Mouse (Mus musculus) thymus, postnatal 25 days (tissue): ENCODE data around the gene Polr2a.
"Not testable (repeated sequence)": the region's sequence is repeated elsewhere in the genome, so short reads cannot be mapped to it uniquely, and the experiment has no call there.

Experiments used
- DNase-seq: peaks from one replicate; pipeline ENCODE4 v3.0.0; 2022

Polr2a gene

DNA sequence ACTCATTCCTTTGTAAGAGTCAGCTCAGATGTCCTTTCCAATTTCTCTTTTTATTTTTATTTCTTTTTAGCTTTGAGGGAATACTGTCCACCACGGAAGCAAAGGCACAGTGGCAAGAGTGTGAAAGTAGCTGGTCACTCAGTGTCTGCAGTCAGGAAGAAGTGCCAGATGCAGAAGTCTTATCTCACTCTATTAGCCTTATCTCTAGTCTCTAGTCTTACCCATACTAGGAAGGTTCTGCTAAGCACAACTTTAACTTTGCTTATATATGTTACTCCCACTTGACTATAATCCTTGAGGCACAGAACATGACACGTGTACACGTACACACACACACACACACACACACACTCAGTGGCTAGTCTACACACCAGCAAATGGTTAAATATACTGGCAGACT is 6.8 kb downstream of the Polr2a start:
- DNase-seq: no peak

DNA sequence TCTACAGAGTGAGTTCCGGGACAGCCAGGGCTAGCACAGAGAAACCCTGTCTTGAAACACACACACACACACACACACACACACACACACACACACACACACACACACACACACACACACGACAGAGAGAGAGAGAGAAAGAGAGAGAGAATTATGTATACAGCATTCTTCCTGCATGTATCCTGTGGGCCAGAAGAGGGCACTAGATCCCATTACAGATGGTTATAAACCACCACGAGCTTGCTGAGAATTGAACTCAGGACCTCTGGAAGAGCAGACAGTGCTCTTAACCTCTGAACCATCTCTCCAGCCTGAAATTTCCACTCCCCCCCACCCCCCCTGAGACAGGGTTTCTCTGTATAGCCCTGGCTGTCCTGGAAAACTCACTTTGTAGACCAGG is 27.0 kb downstream of the Polr2a start:
- DNase-seq: not testable (repeated sequence)

DNA sequence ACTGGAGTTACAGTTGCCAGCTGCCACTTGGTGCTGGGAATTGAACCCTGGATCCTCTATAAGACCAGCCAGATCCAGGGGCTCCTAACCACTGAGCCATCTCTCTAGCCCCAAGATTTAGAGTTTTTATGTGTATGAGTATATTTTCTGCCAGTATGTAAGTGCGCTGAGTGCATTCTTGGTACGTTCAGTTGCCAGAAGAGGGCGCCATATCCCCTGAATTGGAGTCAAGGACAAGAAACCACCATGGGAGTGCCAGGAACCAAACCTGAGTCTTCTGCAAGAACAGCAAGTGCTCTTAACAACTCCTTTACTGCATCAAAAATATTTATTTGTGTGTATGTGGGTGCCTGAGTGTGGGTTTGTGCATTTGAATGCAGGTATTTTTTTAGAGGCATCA is 29.4 kb downstream of the Polr2a start:
- DNase-seq: peak; percentile 76

DNA sequence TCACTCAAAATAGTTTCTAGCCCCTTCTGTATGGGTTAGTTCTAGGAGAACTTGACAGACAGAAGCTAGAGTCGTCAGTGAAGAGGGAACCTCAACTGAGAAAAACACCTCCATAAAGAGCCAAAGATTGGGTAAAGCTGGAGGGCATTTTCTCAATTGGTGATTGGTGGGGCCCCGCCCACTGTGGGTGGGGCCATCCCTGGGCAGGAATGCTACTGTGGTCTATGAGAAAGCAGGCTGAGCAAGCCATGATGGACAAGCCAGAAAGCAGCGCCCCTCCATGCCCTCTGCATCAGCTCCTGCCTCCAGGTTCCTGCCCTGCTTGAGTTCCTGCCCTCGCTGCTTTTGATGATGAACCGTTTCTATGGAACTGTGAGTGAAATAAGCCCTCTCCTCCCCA is 32.5 kb downstream of the Polr2a start:
- no peak for DNase-seq

DNA sequence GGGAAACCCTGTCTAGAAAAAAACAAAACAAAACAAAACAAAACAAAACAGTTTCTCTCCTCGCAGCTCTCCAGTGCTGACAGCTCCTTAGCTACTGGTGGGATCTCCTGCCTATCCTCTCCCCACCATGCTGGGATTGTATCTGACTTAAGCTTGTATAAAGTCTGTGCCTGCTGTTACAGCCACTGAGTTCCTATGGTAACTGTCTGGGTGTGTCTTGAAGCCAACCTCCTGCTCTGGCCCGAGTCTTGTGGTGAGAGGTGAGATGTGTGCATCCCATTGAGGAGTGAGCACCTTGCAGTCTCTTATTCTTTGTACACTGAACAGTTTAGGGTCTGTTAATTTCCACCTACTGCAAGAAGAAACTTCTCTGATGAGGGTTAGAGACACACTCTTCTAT is 35.4 kb downstream of the Polr2a start:
- DNase-seq: no peak

DNA sequence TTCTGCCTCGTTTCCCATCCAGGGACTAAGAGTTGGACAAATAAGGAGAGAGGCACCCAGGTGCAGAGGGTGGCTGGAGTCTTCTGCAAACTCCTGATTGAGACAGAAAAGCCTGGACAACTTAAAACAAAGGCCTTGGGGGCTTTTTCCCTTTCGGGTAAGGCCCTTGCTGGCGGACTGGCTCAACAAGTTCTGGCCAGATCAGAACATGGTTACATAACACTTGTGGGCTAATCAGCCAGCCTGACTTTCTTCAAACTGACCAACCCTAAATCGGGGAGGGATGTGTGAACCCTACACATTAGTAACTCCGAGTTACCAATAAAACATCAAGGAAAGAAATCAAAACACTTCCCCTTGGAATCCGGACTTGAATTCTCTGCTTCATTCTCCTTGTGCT is 37.6 kb downstream of the Polr2a start:
- no peak for DNase-seq

DNA sequence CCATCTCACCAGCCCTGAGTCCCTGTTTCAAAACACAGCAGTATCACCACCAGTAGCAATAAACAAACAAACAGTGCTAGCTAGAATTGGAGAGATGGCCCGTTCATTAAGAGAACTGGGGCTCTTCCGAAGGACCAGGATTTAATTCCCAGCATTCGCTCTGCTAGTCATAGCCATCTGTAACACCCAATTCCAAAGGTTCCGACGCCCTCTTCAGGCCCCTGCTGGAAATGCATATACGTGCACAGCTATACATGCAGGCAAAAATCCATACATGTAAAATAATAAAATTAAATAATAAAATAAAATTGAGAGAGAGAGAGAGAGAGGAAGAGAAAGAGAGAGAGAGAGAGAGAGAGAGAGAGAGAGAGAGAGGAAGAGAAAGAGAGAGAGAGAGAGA is 39.0 kb downstream of the Polr2a start:
- DNase-seq: no peak

DNA sequence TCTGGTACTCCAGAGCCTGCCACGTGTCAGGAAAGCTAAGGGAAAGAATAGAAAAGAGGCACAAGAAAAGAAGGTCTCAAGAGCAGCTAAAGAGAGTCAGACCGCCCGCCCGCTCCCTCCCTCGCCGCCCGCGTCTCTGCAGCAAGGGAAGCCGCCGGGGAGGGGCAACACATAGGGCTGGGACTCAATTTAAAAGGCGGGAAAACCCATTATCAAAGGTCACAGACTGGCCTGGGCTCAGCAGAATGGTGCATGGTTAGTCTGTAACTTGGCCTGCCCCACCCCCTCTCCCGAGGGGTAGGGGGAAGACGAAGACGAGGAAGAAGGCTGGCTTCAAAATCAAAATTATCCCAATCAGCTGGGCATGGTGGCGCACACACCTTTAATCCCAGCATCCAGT is 39.8 kb downstream of the Polr2a start:
- no peak for DNase-seq

DNA sequence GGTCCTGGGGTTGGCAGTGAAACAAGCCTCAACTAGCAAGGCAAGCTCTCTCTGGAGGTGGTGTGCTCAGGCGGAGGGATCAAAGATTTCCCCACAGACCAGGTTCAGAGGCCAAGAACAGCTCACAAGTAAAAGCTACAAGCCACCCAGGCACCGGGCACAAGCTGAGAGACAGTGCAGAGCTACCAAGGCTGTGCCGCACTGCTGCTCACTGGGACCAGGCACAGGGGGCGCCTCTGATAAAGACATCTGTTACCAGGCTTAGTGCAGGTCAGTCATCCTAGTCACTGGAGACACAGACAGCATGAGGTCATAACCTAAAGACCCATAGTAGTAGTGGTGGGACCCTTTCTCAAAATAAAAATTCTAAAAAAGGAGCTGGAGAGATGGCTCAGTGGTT is 41.5 kb downstream of the Polr2a start:
- no peak for DNase-seq

DNA sequence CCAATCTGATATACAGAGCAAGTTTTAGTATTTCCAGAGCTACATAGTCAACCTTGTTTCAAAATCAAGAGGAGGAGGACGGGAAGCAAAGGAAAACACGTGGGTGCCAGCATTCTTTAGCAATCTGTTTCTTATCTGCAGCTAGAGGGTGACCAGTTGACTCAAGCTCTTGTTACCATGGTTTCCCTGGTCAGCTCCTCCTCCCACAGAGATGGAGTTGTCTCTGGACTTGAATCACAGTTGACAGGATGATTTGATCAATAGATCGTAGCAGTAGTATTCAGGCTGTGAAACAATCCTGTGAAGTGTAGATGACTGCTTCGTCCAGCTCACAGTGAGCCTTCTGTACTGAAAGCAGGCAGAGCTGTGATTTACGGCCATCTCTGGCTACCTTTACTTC is 42.5 kb downstream of the Polr2a start:
- no peak for DNase-seq

DNA sequence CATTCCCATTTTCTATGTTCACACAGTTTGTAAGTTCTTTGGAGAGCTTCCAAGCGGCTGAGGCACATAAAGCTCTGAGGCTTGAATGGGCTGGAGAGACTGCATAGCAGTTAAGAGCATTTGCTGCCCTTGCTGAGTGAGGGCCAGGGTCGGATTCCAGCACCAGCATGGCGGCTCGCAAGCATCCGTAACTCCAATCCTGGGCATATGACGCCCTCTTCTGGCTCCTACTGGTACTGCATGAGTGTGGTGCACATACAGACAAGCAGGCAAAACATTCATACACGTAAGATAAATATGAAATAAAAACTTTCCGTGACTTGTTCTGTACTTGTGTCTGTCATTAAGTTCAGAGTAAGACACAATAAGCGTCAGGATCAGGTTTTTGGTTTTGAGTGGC is 43.0 kb downstream of the Polr2a start:
- DNase-seq: no peak

DNA sequence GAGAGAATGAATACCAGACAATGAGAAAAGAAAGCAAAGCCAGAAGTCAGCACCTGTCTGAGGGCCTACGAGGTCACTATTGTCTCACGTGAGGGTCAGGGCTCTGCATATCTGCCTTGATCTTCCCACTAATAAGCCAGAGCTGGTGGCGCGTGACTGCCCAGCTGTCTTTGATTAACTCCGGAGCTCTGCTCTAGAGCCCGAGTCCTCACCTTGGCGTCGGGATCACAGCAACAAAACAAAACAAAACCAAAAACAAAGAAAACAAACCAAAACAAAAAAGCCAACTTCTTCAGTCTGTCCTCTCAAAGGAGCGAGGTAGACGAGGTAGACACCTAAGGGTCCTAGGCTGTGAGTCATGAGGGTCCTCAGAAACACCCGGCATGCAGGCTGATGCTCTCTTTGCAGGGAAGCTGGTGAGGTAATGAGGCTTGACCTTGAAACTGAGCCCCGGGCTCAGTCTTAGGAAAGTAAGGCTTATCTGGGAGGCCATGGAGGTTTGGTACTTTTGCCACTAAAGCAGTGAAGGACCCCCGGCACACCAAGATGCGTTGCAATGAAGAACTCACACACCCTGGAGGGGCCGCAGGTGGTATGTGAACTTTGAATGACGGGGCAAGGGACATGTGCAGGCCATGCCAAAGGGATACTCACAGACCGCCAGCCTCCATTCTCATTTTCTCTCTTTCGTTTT is 43.7 kb downstream of the Polr2a start:
- no peak for DNase-seq

DNA sequence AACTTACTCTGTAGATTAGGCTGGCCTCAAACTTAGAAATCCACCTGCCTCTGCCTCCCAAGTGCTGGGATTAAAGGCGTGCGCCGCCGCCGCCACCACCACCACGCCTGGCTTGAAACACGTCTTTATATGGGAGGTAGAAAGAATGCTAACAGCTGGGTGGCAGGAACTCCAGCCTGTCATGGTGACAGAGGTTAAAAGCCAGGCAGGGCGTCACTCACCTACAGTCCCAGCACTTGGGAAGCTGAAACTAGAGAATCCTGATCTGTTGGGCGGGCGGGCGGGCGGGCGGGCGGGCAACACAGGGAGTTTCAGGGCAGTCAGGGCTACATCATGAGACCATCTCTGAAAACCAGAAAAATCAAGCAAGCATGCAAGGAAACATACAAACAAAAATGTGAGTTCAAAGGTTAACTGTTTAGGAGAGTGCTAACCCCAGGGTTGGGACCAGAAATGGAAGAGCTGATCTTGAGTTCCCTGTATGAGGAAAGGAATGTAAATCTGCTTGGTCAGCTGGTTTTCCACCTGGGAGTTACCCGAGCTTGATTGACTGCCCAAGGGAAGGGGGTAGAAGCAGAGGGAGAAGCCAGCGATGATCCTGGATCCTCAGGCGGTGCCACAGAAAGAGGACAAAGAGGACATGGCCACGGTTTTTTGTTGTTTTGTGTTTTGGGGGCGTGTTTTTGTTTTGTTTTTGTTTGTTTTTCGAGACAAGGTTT is 45.3 kb downstream of the Polr2a start:
- no peak for DNase-seq

DNA sequence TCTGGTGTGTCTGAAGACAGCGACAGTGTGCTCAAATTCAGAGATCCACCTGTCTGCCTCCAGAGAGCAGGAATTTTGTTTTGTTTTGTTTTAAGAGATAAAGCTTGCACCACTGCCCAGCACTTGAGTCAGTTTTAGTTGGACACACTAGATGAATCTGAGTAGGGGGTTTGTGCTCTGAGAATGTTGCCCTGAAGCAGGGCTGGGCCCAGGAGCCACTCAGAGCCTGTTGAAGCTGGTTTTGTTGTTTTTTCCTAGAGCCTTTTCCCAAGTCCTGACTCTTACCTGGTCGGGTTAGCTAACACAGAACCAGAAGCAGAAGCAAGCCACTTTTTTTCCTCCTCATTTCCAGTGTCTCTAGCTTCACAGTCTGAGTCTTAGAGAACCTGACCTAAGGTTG is 47.4 kb downstream of the Polr2a start:
- DNase-seq: no peak

DNA sequence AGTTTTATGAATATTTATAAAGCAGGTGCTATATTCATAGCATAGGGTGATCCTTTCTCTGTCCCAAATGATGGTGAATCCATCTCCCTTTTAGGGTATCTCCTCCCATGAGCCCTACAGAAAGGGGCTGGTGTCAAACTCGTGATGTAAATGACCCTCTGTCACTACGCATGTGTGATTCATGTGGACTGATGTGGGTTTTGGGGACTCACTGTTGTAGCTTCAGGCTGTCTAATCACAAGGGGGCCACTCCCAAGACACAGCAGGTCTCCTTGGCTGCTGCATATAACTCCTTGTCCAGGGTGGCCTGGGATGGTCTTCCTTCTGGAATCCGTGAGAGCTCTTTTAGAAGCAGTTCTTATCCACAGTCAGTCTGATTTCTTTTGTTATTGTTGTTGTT is 48.0 kb downstream of the Polr2a start:
- DNase-seq: no peak

DNA sequence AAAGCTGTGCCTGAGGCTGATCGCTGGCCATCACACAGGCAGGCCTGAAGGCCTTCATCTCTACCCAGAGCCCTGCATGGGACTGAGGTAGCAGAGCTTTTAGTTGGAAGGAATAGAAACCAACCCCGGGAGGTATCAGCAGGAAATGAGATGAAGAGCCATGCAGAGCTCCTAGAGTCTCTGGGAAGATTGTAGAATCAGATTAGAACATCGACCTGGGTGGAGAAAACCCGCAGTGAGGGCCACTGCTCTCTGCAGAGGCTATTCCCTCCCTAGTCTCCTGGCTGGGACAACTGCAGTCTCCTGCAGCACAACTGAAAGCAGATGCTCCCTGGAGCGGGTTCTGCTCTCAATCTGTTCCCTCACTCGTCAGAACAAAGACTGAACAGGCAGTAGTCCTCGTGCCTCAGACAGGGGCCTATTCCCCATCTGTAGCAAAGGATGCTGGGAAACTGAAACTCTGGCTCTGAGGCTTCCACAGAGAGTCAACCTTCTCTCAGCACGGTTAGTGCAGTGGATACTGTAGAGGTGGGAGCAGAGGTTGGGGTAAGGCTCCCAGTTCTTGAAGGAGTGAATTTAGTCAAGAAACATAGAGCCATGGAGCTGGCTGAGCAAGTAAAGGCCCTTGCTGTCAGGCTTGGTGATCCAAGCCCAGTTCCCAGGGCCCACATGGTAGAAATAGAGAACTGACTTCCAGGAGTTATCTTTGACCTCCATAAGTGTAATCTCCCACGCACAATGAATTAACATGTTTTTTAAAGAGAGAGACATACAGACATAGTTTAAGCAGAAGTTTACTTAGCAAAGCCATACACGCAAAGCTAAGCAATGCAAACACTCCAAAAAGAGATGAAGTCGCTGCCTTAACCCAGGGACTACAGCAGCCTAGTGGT is 48.6 kb downstream of the Polr2a start:
- DNase-seq: no peak

DNA sequence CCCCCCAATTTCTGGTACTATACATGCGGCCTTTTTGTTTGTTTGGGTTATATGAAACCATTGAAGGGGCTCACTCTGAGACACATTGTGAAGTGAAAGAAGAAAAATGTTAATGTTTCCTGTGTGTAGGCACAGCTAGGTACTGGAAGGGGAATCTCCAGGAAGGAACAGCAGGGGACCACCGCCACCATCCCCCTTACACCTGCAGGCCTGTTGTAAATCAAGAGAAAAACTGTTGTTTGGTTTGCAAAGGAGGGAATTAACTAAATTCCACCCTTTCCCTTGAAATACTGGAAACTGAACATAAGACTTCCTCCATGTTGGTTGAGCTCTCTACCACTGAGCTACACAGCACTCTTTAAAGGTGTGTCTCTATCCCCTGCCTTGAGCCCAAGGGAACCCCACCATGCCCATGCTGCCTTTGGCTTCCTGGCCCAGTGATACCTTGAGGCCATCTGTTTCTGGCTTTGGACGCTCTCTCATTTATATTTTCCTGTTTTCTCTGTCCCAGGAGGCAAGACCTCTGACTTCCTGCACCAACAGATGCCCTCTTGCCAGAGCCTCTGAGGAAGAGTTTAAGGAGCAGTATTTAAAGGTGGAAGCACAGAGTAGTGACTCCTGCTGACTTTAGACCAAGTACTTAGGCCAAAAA is 49.7 kb downstream of the Polr2a start:
- DNase-seq: no peak

DNA sequence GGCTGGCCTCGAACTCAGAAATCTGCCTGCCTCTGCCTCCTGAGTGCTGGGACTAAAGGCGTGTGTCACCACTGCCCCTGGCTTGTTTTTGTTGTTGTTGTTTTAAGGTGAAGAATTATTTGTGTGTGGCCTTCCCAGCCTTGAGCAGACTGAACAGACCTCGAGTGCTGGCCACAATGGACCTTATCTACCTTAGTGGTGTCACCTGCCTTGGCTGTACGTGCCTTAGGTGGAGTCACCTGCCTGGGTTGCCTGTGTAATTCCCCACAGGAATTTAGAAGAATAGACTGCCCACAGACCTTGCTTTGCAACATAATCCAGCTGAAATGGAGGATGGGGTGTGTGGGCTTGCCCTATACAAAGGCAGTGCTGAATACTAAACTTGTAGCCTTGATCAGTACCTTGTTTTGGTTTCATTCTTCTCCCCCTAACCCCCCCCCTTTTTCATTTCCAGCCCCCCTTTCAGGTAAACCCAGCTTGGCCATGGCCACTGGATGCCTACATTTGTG is 50.5 kb downstream of the Polr2a start:
- DNase-seq: no peak

DNA sequence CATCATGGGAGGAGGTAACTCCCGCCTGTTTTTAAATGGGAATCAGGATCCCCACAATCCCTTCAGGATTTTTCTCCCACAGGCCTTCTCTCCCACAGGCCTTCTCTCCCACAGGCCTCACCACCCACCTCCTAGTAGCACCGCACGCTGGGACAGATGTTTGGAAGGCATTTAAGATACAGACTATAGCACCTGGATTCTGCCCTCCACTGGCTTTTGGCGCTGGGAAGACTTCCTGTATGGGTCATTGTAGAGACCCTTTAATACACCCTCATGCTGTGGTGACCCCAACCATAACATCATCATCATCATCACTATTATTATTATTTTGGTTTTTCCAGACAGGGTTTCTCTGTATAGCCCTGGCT is 51.0 kb downstream of the Polr2a start:
- DNase-seq: no peak

DNA sequence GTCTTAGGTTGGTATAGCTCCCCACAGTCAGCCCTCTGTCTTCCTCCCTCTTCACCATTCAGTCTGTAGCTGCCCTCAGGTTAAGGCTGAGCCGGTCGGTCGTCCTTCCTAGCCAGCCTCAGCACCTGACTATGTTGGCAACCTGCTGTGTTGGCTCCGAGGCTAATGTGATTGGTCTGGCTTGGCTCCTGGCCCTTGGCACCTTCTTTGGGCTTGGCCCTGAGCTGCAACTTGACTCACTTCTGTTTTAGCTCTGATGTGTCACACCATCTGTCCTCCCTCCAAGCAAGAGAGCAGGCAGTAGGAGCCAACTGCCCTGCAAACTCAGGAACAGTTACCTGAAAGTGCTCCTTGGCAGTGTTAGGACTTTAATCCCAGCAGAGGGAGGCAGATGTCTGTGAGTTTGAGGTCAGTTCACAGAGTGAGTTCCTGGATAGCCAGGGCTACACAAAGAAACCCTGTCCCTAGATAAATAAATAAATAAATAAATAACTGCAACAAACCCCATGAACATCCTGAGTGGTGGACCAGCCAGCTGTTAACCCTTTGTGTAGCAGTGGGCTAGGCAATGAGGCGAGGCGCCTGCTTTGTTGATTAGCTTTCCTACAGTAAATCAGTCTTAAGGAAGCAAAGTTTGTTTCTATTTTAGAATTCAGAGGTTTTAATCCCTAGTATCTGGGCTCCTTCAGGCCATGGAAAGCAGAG is 51.5 kb downstream of the Polr2a start:
- DNase-seq: no peak

DNA sequence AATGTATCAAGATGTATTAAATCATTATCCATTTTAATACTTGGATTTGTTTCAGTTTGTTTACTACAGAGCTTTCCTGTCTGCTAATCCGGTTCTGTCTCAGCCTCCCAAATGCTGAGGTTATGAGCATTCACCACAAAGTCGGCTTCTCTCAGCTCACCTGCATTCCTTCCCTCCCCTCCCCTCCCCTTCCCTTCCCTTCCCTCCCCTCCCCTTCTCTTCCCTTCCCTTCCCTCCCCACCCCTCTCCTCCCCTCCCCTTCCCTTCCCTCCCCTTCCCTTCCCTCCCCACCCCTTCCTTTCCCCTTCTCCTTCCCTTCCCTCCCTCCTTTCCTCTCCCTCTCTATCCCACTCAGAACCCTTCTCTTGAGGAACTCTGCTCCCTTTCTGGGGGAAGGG is 53.8 kb downstream of the Polr2a start:
- DNase-seq: no peak

DNA sequence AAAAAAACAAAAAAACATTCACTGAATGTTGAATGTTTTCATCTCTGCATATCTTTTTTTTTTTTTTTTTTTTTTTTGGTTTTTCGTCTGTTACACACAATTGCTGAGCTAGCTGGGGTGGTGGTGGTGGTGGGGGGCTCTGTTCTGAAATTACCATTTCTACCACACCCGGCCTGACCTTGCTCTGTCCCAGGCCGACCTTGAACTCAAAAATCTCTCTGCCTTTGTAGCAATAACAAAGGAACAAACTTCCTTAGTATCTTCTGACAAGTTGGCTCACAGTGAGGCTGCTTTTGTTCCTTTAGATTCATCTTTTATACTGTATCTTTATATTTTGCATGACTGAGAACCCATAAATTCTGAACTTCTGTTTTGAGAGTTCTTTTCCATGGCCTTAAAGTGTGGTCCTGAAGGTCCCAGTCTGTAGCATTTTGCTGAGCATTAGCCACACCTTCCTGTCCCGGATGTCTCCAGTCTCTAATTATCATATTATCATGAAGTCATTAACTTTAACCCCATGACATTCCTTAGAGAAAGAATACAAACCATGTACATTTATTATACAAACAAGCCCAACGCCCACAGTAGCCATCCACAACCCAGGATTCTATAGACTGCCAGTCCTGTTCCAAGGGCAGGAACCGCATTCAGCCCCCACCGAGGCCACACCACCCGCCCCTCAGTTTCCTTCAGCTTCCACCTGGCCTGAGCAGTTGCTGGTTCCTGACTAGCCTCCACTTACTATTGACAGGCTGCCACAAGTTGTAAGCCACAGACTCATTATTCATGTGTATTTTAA is 54.4 kb downstream of the Polr2a start:
- no peak for DNase-seq
